Mouse (Mus musculus) intestine, embryonic 14.5 days (tissue): Measurements from ENCODE around the gene Serpine2. TPM values are rescaled to one million over a fixed set of nuclear protein-coding genes. Genes with fewer than 3 reads are reported as not detected.
A peak's percentile ranks its signal among the peaks of the same experiment; 100 is the strongest.

Experiments
- ATAC-seq: fragments of 200-750 bp; cut with Nextera tagmentation; replicated peaks from 2 replicates; pipeline ENCODE4 v1.8.0; 2017; ENCODE audit warnings: low read depth, moderate number of reproducible peaks, moderate TSS enrichment, moderate library complexity; ENCODE audit not compliant: low FRiP score, low TSS enrichment
- DNase-seq: peaks from one replicate; pipeline ENCODE4 v3.0.0-alpha.2; 2018; ENCODE audit warnings: low spot score
- H3K27ac ChIP-seq: fragments of 300-500 bp; sonication (generic); 2 replicates; pipeline ENCODE4 v1.5.1; 2014; ENCODE audit warnings: low read depth, mild to moderate bottlenecking, control low read depth
- H3K27me3 ChIP-seq: fragments of 300-500 bp; sonication (generic); replicated peaks from 2 replicates; pipeline ENCODE4 v1.6.1; 2014; ENCODE audit warnings: low read length, control low read depth; ENCODE audit not compliant: control insufficient read depth, insufficient read depth
- H3K36me3 ChIP-seq: fragments of 300-500 bp; sonication (generic); 2 replicates; pipeline ENCODE4 v1.6.1; 2014; ENCODE audit warnings: low read length, control low read depth; ENCODE audit not compliant: control insufficient read depth, insufficient read depth
- H3K4me1 ChIP-seq: fragments of 300-500 bp; sonication (generic); replicated peaks from 2 replicates; pipeline ENCODE4 v1.6.1; 2014; ENCODE audit warnings: low read length, control low read depth, mixed read lengths; ENCODE audit not compliant: control insufficient read depth, insufficient read depth
- H3K4me2 ChIP-seq: fragments of 300-500 bp; sonication (generic); 2 replicates; pipeline ENCODE4 v1.6.1; 2014; ENCODE audit warnings: low read length
- H3K4me3 ChIP-seq: fragments of 300-500 bp; sonication (generic); 2 replicates; pipeline ENCODE4 v1.5.1; 2014; ENCODE audit warnings: low read depth, low read length, control low read depth, mixed read lengths
- H3K9ac ChIP-seq: fragments of 300-500 bp; sonication (generic); 2 replicates; pipeline ENCODE4 v1.6.1; 2014; ENCODE audit warnings: mild to moderate bottlenecking, low read length
- H3K9me3 ChIP-seq: fragments of 300-500 bp; sonication (generic); 2 replicates; pipeline ENCODE4 v1.6.1; 2016; ENCODE audit warnings: low read length, control low read depth; ENCODE audit not compliant: control insufficient read depth
- WGBS: fragments of 180-500 bp; shearing (Covaris S2); extraction: QIAGEN DNeasy Blood & Tissue Kit; methylation state at CpG from one replicate; pipeline ENCODE4 v1.1.7; 2014; 5-methylcytosine and 5-hydroxymethylcytosine counted together
- polyA plus RNA-seq: library from polyadenylated mRNA; unstranded; fragments of >200 nt; fragmentation: Nextera tagmentation; extraction: Ambion mirVana; gene quantifications from 2 replicates; pipeline ENCODE4 v1.2.1, GENCODE M21; 2014

Serpine2 gene
- polyA plus RNA-seq, 1 experiment from 2014 or later = 112 TPM

DNA sequence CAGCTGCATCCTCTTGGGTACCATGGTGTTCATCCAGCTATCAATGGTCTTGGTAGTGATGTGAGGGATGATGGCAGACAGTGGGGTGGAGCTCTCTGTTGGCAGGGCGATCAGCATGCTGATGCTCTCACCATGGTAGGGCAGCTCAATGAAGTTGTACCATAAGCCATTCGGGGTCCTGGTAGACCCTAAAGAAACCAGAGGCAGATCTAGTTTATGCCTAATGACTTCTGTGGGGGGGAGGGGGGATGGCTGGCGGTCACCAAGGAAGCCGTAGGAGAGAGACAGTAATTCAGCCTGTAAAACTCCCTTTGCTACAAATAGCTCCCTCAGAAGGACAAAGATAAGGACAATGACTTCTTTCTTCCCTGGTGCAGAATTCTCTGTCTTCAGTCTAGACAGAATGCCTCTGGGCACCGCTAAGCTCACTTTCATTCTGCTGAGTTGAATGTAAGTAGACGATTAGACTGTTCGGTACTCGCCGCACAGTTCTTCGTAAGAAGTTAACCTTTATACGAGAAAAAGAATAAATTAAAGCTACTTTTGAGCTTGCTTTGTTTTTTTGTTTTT lies 58.0 kb downstream of the Serpine2 start:
- Histone ChIP-seq H3K4me2 (no peak overlapping the region), H3K9ac (no peak overlapping the region), H3K4me1 (no peaks in the 10 kb centered on the region), H3K27ac (no peak overlapping the region), H3K9me3 (no peaks in the 10 kb centered on the region), H3K4me3 (no peak overlapping the region), H3K27me3 (no peaks in the 10 kb centered on the region), H3K36me3 (no peaks in the 10 kb centered on the region; the same call in 1 of the 2 replicates)
- 84% methylated on average over 11 of the region's 11 CpGs for WGBS
- DNase-seq (no peak), ATAC-seq (no peak)

DNA sequence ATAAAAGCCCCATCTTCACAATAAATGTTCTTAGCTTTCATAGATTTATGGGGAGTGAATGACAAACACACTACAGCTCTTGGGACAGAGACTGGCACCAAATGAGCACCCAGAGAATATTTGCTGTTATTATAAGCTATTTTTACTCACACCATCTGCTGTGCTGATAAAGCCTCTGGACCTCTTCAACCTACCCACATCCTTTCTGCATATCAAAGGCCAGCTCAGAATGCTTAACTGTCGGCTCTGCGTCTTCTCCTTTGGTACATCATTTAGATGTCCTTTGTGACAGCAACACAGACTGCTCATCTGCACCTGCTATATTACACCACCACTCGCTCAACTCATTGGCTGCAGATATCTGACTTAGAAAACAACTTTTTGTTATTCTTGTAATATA lies 63.9 kb downstream of the Serpine2 start:
- no peaks in the 10 kb centered on the region for H3K4me1 ChIP-seq
- no peaks in the 10 kb centered on the region; the same call in 1 of the 2 replicates for H3K36me3 ChIP-seq
- no peak overlapping the region for H3K4me3 ChIP-seq
- no peak overlapping the region for H3K9ac ChIP-seq
- no peaks in the 10 kb centered on the region for H3K9me3 ChIP-seq
- no peak overlapping the region for H3K4me2 ChIP-seq
- 89% methylated on average over 3 of the region's 3 CpGs for WGBS
- ATAC-seq (no peak), DNase-seq (no peak)
- H3K27me3 ChIP-seq = no peaks in the 10 kb centered on the region
- H3K27ac ChIP-seq = no peak overlapping the region

DNA sequence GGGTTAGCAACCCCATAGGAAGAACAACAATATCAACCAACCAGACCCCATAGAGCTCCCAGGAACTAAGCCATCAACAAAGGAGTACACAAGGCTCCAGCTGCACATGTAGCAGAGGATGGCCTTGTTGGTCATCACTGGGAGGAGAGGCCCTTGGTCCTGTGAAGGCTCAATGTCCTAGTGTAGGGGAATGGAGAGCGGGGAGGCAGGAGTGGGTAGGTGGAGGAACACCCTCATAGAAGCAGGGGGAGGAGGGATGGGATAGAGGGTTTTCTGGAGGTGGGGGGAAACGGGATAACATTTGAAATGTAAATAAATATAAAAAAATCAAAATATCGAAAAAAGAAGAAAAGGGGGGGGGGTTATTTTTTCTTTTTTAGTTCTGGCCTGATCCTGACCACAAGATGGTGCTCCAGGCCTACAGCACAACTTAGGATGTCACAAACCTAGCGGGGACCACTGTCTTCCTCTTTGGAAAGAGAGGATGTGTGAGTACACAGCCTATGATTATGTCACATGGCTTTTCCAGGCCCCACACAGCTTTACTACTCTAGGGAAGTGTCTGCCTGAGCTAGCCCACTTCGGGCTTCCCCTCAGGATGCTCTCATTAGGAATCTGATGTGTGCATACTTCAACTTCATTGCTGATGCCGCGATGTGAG lies 74.6 kb downstream of the Serpine2 start:
- H3K4me2 ChIP-seq = no peak overlapping the region
- 60% methylated on average over 7 of the region's 7 CpGs for WGBS
- H3K36me3 ChIP-seq = peaks cover 21% of the 10 kb centered on the region
- H3K9me3 ChIP-seq = no peaks in the 10 kb centered on the region
- no peak for ATAC-seq
- H3K4me3 ChIP-seq = no peak overlapping the region
- H3K27ac ChIP-seq = no peak overlapping the region
- no peaks in the 10 kb centered on the region for H3K4me1 ChIP-seq
- no peak overlapping the region for H3K9ac ChIP-seq
- no peak for DNase-seq
- H3K27me3 ChIP-seq = no peaks in the 10 kb centered on the region

DNA sequence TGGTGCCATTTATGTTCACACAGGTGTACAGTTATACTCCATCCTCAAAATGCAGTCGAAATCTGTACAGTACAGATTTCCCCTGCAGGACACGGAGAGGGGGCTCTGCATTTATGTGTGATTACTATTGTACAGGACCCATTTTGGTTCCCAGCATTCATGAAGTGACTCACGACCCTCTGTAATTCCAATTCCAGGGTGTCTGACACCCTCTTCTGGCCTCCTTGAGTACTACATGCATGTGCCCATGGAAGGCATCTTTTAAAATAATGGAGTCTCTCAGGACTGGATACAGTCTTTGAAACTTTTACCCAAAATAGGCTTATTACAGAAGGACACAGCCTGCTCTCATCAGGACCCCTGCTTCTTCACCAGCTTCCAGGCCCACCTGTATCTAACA lies 78.5 kb downstream of the Serpine2 start:
- WGBS = 87% methylated on average over 3 of the region's 3 CpGs
- Histone ChIP-seq H3K4me3 (no peak overlapping the region), H3K4me2 (no peak overlapping the region), H3K9me3 (no peaks in the 10 kb centered on the region), H3K9ac (no peak overlapping the region), H3K27ac (no peak overlapping the region), H3K36me3 (peaks cover 59% of the 10 kb centered on the region), H3K27me3 (no peaks in the 10 kb centered on the region), H3K4me1 (no peaks in the 10 kb centered on the region; the same call in 1 of the 2 replicates)
- DNase-seq (no peak), ATAC-seq (no peak)

DNA sequence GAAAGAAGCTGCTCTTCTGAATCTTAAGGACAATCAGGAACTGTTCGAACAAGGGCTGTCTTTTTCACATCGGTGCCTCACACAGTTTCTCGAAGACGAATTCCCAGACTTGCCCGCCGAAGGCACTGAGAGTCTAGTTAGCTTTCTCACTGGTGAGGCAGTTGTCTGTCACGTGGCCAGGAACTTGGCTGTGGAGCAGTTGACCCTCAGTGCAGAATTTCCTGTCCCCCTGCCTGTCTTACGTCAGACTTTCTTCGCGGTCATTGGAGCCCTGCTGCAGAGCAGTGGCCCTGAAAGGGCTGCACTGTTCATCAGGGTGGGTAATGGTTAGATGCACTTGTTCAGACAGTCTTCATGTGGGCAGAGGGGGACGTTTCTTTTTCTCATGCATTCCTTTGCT lies 83.0 kb downstream of the Serpine2 start:
- Histone ChIP-seq H3K9me3 (no peaks in the 10 kb centered on the region), H3K36me3 (peaks cover 54% of the 10 kb centered on the region), H3K4me3 (no peak overlapping the region), H3K4me1 (peaks cover 2% of the 10 kb centered on the region; the same call in 1 of the 2 replicates), H3K27me3 (no peaks in the 10 kb centered on the region), H3K9ac (no peak overlapping the region), H3K27ac (no peak overlapping the region), H3K4me2 (no peak overlapping the region)
- WGBS = 80% methylated on average over 11 of the region's 11 CpGs
- DNase-seq (no peak), ATAC-seq (no peak)

DNA sequence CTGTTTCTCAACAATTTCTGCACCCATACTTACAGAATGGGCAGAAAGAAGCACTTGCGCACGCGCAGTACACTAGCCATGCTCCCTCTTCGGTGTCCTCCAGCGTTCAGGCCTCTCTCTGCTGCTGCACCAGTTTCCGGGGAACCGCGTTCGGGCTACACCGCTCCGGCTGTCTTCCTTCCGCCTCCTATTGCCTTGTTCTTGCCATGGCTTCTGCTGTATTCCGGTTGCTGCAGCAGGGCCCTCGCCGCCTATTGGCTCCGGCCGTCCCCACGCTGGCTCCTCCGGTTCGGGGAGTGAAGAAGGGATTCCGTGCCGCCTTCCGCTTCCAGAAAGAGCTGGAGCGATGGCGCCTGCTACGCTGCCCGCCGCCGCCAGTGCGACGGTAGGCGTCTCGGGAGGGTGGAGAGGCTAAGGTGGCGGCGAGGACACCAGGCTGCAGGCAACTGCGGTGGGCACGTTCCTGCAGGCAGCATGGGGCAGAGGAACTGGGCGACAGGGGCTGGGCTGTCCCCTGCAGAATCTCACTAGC lies 85.0 kb downstream of the Serpine2 start, which contains the start of the genes Mrpl44 and Wdfy1:
Gene Mrpl44 (plus strand): TSS at position 92 of the 532 bp plus-strand sequence.
Gene Wdfy1 (minus strand): TSS at position 217 of the 532 bp plus-strand sequence.
- Histone ChIP-seq H3K4me2 (peak within 1 kb of the TSS; percentile 74), H3K4me1 (peaks cover 2% of the 10 kb centered on the region; the same call in 1 of the 2 replicates), H3K27ac (peak within 1 kb of the TSS; percentile 84), H3K9me3 (no peaks in the 10 kb centered on the region), H3K36me3 (peaks cover 34% of the 10 kb centered on the region), H3K27me3 (no peaks in the 10 kb centered on the region), H3K9ac (peak within 1 kb of the TSS; percentile 86), H3K4me3 (peak within 1 kb of the TSS; percentile 95)
- DNase-seq = peak; percentile 100
- peak; percentile 99 for ATAC-seq
- under 1% methylated on average over 38 of the region's 38 CpGs for WGBS

DNA sequence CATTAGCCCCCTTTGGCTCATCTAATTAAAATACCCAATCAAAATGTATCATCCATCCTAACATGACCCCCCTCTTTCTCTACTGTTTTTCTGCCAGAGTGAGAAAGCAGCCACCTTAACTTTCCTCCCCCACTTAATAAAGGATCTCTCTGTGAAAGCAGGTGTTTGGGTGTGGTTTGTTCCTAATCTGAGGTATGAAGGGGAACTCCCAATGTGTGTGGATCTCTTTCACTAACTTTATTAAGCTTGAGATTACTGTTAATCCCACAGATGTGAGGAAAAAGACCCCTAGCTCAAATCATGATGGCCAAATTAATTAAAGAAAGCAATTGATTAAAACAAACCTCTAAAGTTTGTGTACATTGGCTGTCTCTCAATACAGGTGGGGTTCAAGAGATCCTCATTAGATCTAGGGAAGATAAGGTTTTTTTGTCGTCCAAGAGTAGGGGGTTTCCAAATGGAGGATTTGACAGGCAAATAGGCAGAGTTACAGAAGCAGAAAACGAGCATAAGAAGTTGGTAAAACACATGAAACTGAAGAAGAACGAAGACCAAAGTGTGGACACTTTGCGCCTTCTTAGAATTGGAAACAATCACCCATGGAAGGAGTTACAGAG lies 86.7 kb downstream of the Serpine2 start:
- H3K27ac ChIP-seq = no peak overlapping the region
- no peak overlapping the region for H3K4me3 ChIP-seq
- WGBS = 78% methylated on average over 4 of the region's 4 CpGs
- no peak for DNase-seq
- H3K4me1 ChIP-seq = peaks cover 2% of the 10 kb centered on the region; the same call in 1 of the 2 replicates
- no peak overlapping the region for H3K4me2 ChIP-seq
- ATAC-seq = no peak
- no peaks in the 10 kb centered on the region for H3K9me3 ChIP-seq
- no peaks in the 10 kb centered on the region for H3K27me3 ChIP-seq
- peaks cover 17% of the 10 kb centered on the region for H3K36me3 ChIP-seq
- no peak overlapping the region for H3K9ac ChIP-seq

DNA sequence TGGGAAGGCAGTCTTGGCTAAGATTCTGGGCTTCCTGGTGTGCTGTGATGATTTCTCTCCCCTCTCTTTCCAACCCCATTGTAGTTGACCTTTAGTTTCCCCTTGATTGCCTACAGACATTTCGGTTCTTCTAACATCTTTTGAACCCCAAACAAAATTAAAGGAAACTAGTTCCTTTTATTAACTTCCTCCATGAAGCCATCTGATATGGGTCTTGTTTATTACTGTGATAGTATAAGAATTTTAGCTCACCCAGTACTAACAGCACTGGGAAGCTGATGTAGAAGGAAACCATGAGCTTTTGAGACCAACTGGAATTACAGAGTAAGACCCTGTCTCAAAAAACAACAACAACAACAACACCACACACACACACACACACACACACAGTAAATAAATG lies 92.7 kb downstream of the Serpine2 start:
- 65% methylated on average over 1 of the region's 1 CpGs for WGBS
- no peak for ATAC-seq
- Histone ChIP-seq H3K4me3 (no peak overlapping the region), H3K9ac (no peak overlapping the region), H3K4me1 (no peaks in the 10 kb centered on the region), H3K27me3 (no peaks in the 10 kb centered on the region), H3K36me3 (no peaks in the 10 kb centered on the region), H3K4me2 (no peak overlapping the region), H3K9me3 (no peaks in the 10 kb centered on the region), H3K27ac (no peak overlapping the region)
- no peak for DNase-seq
